Mouse (Mus musculus) midbrain, embryonic 16.5 days (tissue): Measurements from ENCODE around the gene Mlxipl. TPM values are rescaled to one million over a fixed set of nuclear protein-coding genes. Genes with fewer than 3 reads are reported as not detected.

Source experiments
- ATAC-seq: fragments of 200-750 bp; cut with Nextera tagmentation; 2 replicates; pipeline ENCODE4 v1.8.0; 2017; ENCODE audit warnings: moderate TSS enrichment
- H3K27ac ChIP-seq: fragments of 300-500 bp; sonication (generic); 2 replicates; pipeline ENCODE4 v1.5.1; 2014; ENCODE audit warnings: mild to moderate bottlenecking, low read length, mixed read lengths
- H3K27me3 ChIP-seq: fragments of 300-500 bp; sonication (generic); 2 replicates; pipeline ENCODE4 v1.6.1; 2014; ENCODE audit warnings: low read depth, low read length, mixed read lengths; ENCODE audit not compliant: control insufficient read depth, insufficient read depth
- H3K36me3 ChIP-seq: fragments of 300-500 bp; sonication (generic); 2 replicates; pipeline ENCODE4 v1.6.1; 2014; ENCODE audit warnings: mild to moderate bottlenecking, low read length, moderate library complexity, mixed read lengths; ENCODE audit not compliant: control insufficient read depth, insufficient read depth
- H3K4me1 ChIP-seq: fragments of 300-500 bp; sonication (generic); 2 replicates; pipeline ENCODE4 v1.6.1; 2014; ENCODE audit warnings: mild to moderate bottlenecking, low read length, mixed read lengths; ENCODE audit not compliant: control insufficient read depth, insufficient read depth
- H3K4me2 ChIP-seq: fragments of 300-500 bp; sonication (generic); 2 replicates; pipeline ENCODE4 v1.6.1; 2014; ENCODE audit warnings: mild to moderate bottlenecking, low read length, mixed read lengths
- H3K4me3 ChIP-seq: fragments of 300-500 bp; sonication (generic); 2 replicates; pipeline ENCODE4 v1.5.1; 2014; ENCODE audit warnings: low read depth, mild to moderate bottlenecking, low read length, moderate library complexity, mixed read lengths
- H3K9ac ChIP-seq: fragments of 300-500 bp; sonication (generic); 2 replicates; pipeline ENCODE4 v1.6.1; 2014; ENCODE audit warnings: low read depth, low read length, mixed read lengths
- H3K9me3 ChIP-seq: fragments of 300-500 bp; sonication (generic); replicated peaks from 2 replicates; pipeline ENCODE4 v1.6.1; 2014; ENCODE audit warnings: mild to moderate bottlenecking, low read length, mixed read lengths; ENCODE audit not compliant: control insufficient read depth, poor library complexity, severe bottlenecking
- WGBS: fragments of 180-500 bp; shearing (Covaris S2); extraction: QIAGEN DNeasy Blood & Tissue Kit; methylation state at CpG from one replicate; pipeline ENCODE4 v1.1.7; 2014; 5-methylcytosine and 5-hydroxymethylcytosine counted together
- polyA plus RNA-seq: library from polyadenylated mRNA; unstranded; fragments of >200 nt; fragmentation: Nextera tagmentation; extraction: Ambion mirVana; gene quantifications from 2 replicates; pipeline ENCODE4 v1.2.1, GENCODE M21; 2015

Mlxipl gene
- polyA plus RNA-seq, 1 experiment from 2014 or later: 1.0 TPM

GRCm38 (mm10) chr5:135180796-135181195 is 91.1 kb downstream of the Mlxipl start:
- Histone ChIP-seq H3K4me3 (no peak overlapping the region), H3K27ac (no peak overlapping the region), H3K4me2 (no peak overlapping the region), H3K9me3 (no peaks in the 10 kb centered on the region), H3K9ac (no peak overlapping the region), H3K36me3 (peaks cover 41% of the 10 kb centered on the region), H3K4me1 (no peaks in the 10 kb centered on the region; the same call in 1 of the 2 replicates), H3K27me3 (no peaks in the 10 kb centered on the region)
- 95% methylated on average over 14 of the region's 14 CpGs for WGBS
- no peak for ATAC-seq

- no peak overlapping the region for H3K4me3 ChIP-seq
- no peak overlapping the region for H3K4me2 ChIP-seq
- H3K4me1 ChIP-seq: peaks cover 5% of the 10 kb centered on the region; the same call in 1 of the 2 replicates
- ATAC-seq: no peak
- H3K36me3 ChIP-seq: peaks cover 41% of the 10 kb centered on the region
- no peak overlapping the region for H3K9ac ChIP-seq
- no peaks in the 10 kb centered on the region for H3K27me3 ChIP-seq
- no peaks in the 10 kb centered on the region for H3K9me3 ChIP-seq
- 75% methylated on average over 6 of the region's 6 CpGs for WGBS
- H3K27ac ChIP-seq: no peak overlapping the region
Observed at GRCm38 (mm10) chr5:135181776-135182175, 92.1 kb downstream of the Mlxipl start.

GRCm38 (mm10) chr5:135183131-135183861 is 93.6 kb downstream of the Mlxipl start:
- Histone ChIP-seq H3K27ac (no peak overlapping the region), H3K9me3 (no peaks in the 10 kb centered on the region), H3K4me2 (no peak overlapping the region), H3K4me3 (no peak overlapping the region), H3K4me1 (peaks cover 8% of the 10 kb centered on the region), H3K9ac (no peak overlapping the region), H3K36me3 (peaks cover 30% of the 10 kb centered on the region), H3K27me3 (no peaks in the 10 kb centered on the region)
- ATAC-seq: no peak
- WGBS: 68% methylated on average over 8 of the region's 8 CpGs

GRCm38 (mm10) chr5:135185016-135185415 is 95.3 kb downstream of the Mlxipl start:
- Histone ChIP-seq H3K36me3 (peaks cover 20% of the 10 kb centered on the region), H3K4me1 (peaks cover 25% of the 10 kb centered on the region), H3K27ac (no peak overlapping the region), H3K4me2 (no peak overlapping the region), H3K27me3 (no peaks in the 10 kb centered on the region), H3K9ac (no peak overlapping the region), H3K4me3 (no peak overlapping the region), H3K9me3 (no peaks in the 10 kb centered on the region)
- ATAC-seq: no peak
- WGBS: 96% methylated on average over 3 of the region's 3 CpGs

GRCm38 (mm10) chr5:135185596-135185995 is 95.9 kb downstream of the Mlxipl start:
- no peaks in the 10 kb centered on the region for H3K9me3 ChIP-seq
- no peak for ATAC-seq
- no peak overlapping the region for H3K27ac ChIP-seq
- no peak overlapping the region for H3K4me2 ChIP-seq
- H3K9ac ChIP-seq: no peak overlapping the region
- no peak overlapping the region for H3K4me3 ChIP-seq
- peaks cover 26% of the 10 kb centered on the region for H3K4me1 ChIP-seq
- WGBS: 33% methylated on average over 3 of the region's 3 CpGs
- peaks cover 14% of the 10 kb centered on the region for H3K36me3 ChIP-seq
- no peaks in the 10 kb centered on the region for H3K27me3 ChIP-seq

- H3K4me1 ChIP-seq: peaks cover 26% of the 10 kb centered on the region
- WGBS: 21% methylated on average over 10 of the region's 10 CpGs
- no peaks in the 10 kb centered on the region for H3K9me3 ChIP-seq
- no peaks in the 10 kb centered on the region for H3K27me3 ChIP-seq
- ATAC-seq: peak; percentile 11; the same call in 1 of the 2 replicates
- peak overlapping the region; percentile 95 for H3K27ac ChIP-seq
- peak overlapping the region; percentile 84 for H3K9ac ChIP-seq
- H3K4me2 ChIP-seq: peak overlapping the region; percentile 76
- H3K36me3 ChIP-seq: peaks cover 11% of the 10 kb centered on the region
- peak overlapping the region; percentile 76 for H3K4me3 ChIP-seq
Observed at GRCm38 (mm10) chr5:135186231-135186620, 96.5 kb downstream of the Mlxipl start.

- no peaks in the 10 kb centered on the region for H3K9me3 ChIP-seq
- H3K36me3 ChIP-seq: peaks cover 9% of the 10 kb centered on the region
- H3K4me2 ChIP-seq: peak within 1 kb of the TSS; percentile 93
- peak within 1 kb of the TSS; percentile 76 for H3K4me3 ChIP-seq
- ATAC-seq: peak; percentile 97
- H3K27ac ChIP-seq: peak within 1 kb of the TSS; percentile 95
- H3K9ac ChIP-seq: peak within 1 kb of the TSS; percentile 84
- under 1% methylated on average over 54 of the region's 57 CpGs for WGBS
- no peaks in the 10 kb centered on the region for H3K27me3 ChIP-seq
- H3K4me1 ChIP-seq: peaks cover 30% of the 10 kb centered on the region
Observed at GRCm38 (mm10) chr5:135186621-135187348, 97.1 kb downstream of the Mlxipl start, which contains the start of gene Baz1b. Gene Baz1b (plus strand): TSS chr5:135187264.

GRCm38 (mm10) chr5:135187349-135188213 is 97.9 kb downstream of the Mlxipl start:
- under 1% methylated on average over 86 of the region's 102 CpGs for WGBS
- Histone ChIP-seq H3K4me2 (peak overlapping the region; percentile 93), H3K9me3 (no peaks in the 10 kb centered on the region), H3K9ac (peak overlapping the region; percentile 84), H3K4me1 (peaks cover 34% of the 10 kb centered on the region), H3K27me3 (no peaks in the 10 kb centered on the region), H3K27ac (peak overlapping the region; percentile 95), H3K36me3 (peaks cover 2% of the 10 kb centered on the region), H3K4me3 (peak overlapping the region; percentile 76)
- peak; percentile 56 for ATAC-seq
